Mouse (Mus musculus) forebrain, embryonic 15.5 days (tissue): ENCODE data around the gene Eif2b5. TPM values are rescaled to one million over a fixed set of nuclear protein-coding genes. Genes with fewer than 3 reads are reported as not detected.
"Not testable (repeated sequence)": the region's sequence is repeated elsewhere in the genome, so short reads cannot be mapped to it uniquely, and the experiment has no call there.

Experiments
- ATAC-seq: fragments of 200-750 bp; cut with Nextera tagmentation; replicated peaks from 2 replicates; pipeline ENCODE4 v1.8.0; 2017; ENCODE audit warnings: mild to moderate bottlenecking, moderate TSS enrichment, moderate library complexity
- H3K27ac ChIP-seq: fragments of 300-500 bp; sonication (generic); replicated peaks from 2 replicates; pipeline ENCODE4 v1.5.1; 2015; ENCODE audit warnings: mild to moderate bottlenecking, inconsistent platforms
- H3K27me3 ChIP-seq: fragments of 300-500 bp; sonication (generic); 2 replicates; pipeline ENCODE4 v1.6.1; 2015; ENCODE audit warnings: inconsistent platforms
- H3K36me3 ChIP-seq: fragments of 300-500 bp; sonication (generic); 2 replicates; pipeline ENCODE4 v1.6.1; 2015; ENCODE audit warnings: mild to moderate bottlenecking, inconsistent platforms
- H3K4me1 ChIP-seq: fragments of 300-500 bp; sonication (generic); 2 replicates; pipeline ENCODE4 v1.6.1; 2015; ENCODE audit warnings: inconsistent platforms
- H3K4me2 ChIP-seq: fragments of 300-500 bp; sonication (generic); replicated peaks from 2 replicates; pipeline ENCODE4 v1.6.1; 2015; ENCODE audit warnings: mild to moderate bottlenecking, inconsistent platforms
- H3K4me3 ChIP-seq: fragments of 300-500 bp; sonication (generic); 2 replicates; pipeline ENCODE4 v1.5.1; 2015; ENCODE audit warnings: mild to moderate bottlenecking, inconsistent platforms
- H3K9ac ChIP-seq: fragments of 300-500 bp; sonication (generic); replicated peaks from 2 replicates; pipeline ENCODE4 v1.6.1; 2015; ENCODE audit warnings: mild to moderate bottlenecking, inconsistent platforms
- H3K9me3 ChIP-seq: fragments of 300-500 bp; sonication (generic); 2 replicates; pipeline ENCODE4 v1.6.1; 2016; ENCODE audit warnings: inconsistent platforms
- WGBS: fragments of 180-500 bp; shearing (Covaris S2); methylation state at CpG from one replicate; pipeline ENCODE4 v1.1.7; 2015; ENCODE audit warnings: mixed read lengths; 5-methylcytosine and 5-hydroxymethylcytosine counted together
- polyA plus RNA-seq: library from polyadenylated mRNA; unstranded; fragments of >200 nt; fragmentation: Nextera tagmentation; extraction: Ambion mirVana; gene quantifications from 2 replicates; pipeline ENCODE4 v1.2.1, GENCODE M21; 2015

Eif2b5 gene
- polyA plus RNA-seq, 1 experiment from 2014 or later = 96.8 TPM

- ATAC-seq = peak; percentile 57; the same call in 1 of the 2 replicates
These were observed 21.3 kb upstream of the Eif2b5 start for GRCm38 (mm10) chr16:20477270-20477669.

GRCm38 (mm10) chr16:20478504-20478903 is 20.1 kb upstream of the Eif2b5 start:
- H3K9ac ChIP-seq = no peak overlapping the region
- no peaks in the 10 kb centered on the region for H3K9me3 ChIP-seq
- 76% methylated on average over 2 of the region's 2 CpGs for WGBS
- no peaks in the 10 kb centered on the region for H3K4me1 ChIP-seq
- no peaks in the 10 kb centered on the region for H3K27me3 ChIP-seq
- H3K4me3 ChIP-seq = no peak overlapping the region
- H3K27ac ChIP-seq = no peak overlapping the region
- ATAC-seq = no peak
- H3K36me3 ChIP-seq = no peaks in the 10 kb centered on the region
- H3K4me2 ChIP-seq = no peak overlapping the region

More at GRCm38 (mm10) chr16:20477270-20477669, 21.3 kb upstream of the Eif2b5 start:
- H3K4me1 ChIP-seq = no peaks in the 10 kb centered on the region
- no peak overlapping the region for H3K4me3 ChIP-seq
- H3K27ac ChIP-seq = no peak overlapping the region
- no peak overlapping the region for H3K9ac ChIP-seq
- 41% methylated on average over 3 of the region's 3 CpGs for WGBS
- no peak overlapping the region for H3K4me2 ChIP-seq
- H3K36me3 ChIP-seq = no peaks in the 10 kb centered on the region
- H3K27me3 ChIP-seq = no peaks in the 10 kb centered on the region
- no peaks in the 10 kb centered on the region for H3K9me3 ChIP-seq

- 94% methylated on average over 12 of the region's 12 CpGs for WGBS
These were observed 19.4 kb upstream of the Eif2b5 start for GRCm38 (mm10) chr16:20479026-20479760.

GRCm38 (mm10) chr16:20480115-20480514 is 18.5 kb upstream of the Eif2b5 start:
- H3K4me1 ChIP-seq = no peaks in the 10 kb centered on the region
- no peaks in the 10 kb centered on the region for H3K27me3 ChIP-seq
- ATAC-seq = no peak
- no peak overlapping the region for H3K9ac ChIP-seq
- H3K36me3 ChIP-seq = no peaks in the 10 kb centered on the region
- H3K4me2 ChIP-seq = no peak overlapping the region
- 26% methylated on average over 3 of the region's 3 CpGs for WGBS
- H3K4me3 ChIP-seq = no peak overlapping the region
- no peaks in the 10 kb centered on the region for H3K9me3 ChIP-seq
- no peak overlapping the region for H3K27ac ChIP-seq

More at GRCm38 (mm10) chr16:20479026-20479760, 19.4 kb upstream of the Eif2b5 start:
- H3K27ac ChIP-seq, H3K9ac ChIP-seq, ATAC-seq, H3K4me3 ChIP-seq, H3K9me3 ChIP-seq, H3K36me3 ChIP-seq, H3K4me1 ChIP-seq, H3K27me3 ChIP-seq, H3K4me2 ChIP-seq: not testable (repeated sequence)

- 75% methylated on average over 2 of the region's 2 CpGs for WGBS
- no peak for ATAC-seq
- Histone ChIP-seq H3K4me3 (no peak overlapping the region), H3K9me3 (no peaks in the 10 kb centered on the region), H3K4me1 (no peaks in the 10 kb centered on the region), H3K27ac (no peak overlapping the region), H3K36me3 (no peaks in the 10 kb centered on the region), H3K4me2 (no peak overlapping the region), H3K27me3 (no peaks in the 10 kb centered on the region), H3K9ac (no peak overlapping the region)
These were observed 16.9 kb upstream of the Eif2b5 start for GRCm38 (mm10) chr16:20481746-20482145.

GRCm38 (mm10) chr16:20483716-20484115 is 14.9 kb upstream of the Eif2b5 start:
- not testable (repeated sequence) for H3K27ac ChIP-seq, H3K4me3 ChIP-seq, H3K4me1 ChIP-seq, H3K9me3 ChIP-seq, H3K27me3 ChIP-seq, H3K4me2 ChIP-seq, H3K9ac ChIP-seq, ATAC-seq, H3K36me3 ChIP-seq
- 91% methylated on average over 7 of the region's 7 CpGs for WGBS

GRCm38 (mm10) chr16:20485061-20485460 is 13.6 kb upstream of the Eif2b5 start:
- Histone ChIP-seq H3K27ac (no peak overlapping the region), H3K36me3 (no peaks in the 10 kb centered on the region), H3K9me3 (no peaks in the 10 kb centered on the region), H3K27me3 (no peaks in the 10 kb centered on the region), H3K4me3 (no peak overlapping the region), H3K9ac (no peak overlapping the region), H3K4me2 (no peak overlapping the region), H3K4me1 (no peaks in the 10 kb centered on the region)
- 42% methylated on average over 4 of the region's 4 CpGs for WGBS
- ATAC-seq = no peak

- Histone ChIP-seq H3K9ac (no peak overlapping the region), H3K9me3 (no peaks in the 10 kb centered on the region), H3K4me2 (no peak overlapping the region), H3K4me1 (no peaks in the 10 kb centered on the region), H3K27ac (no peak overlapping the region), H3K4me3 (no peak overlapping the region), H3K27me3 (no peaks in the 10 kb centered on the region), H3K36me3 (no peaks in the 10 kb centered on the region)
- ATAC-seq = no peak
- WGBS = 44% methylated on average over 3 of the region's 3 CpGs
These were observed 12.6 kb upstream of the Eif2b5 start for GRCm38 (mm10) chr16:20486048-20486447.

- Histone ChIP-seq H3K27me3 (no peaks in the 10 kb centered on the region), H3K27ac (no peak overlapping the region), H3K36me3 (no peaks in the 10 kb centered on the region), H3K9me3 (no peaks in the 10 kb centered on the region), H3K4me3 (no peak overlapping the region), H3K4me1 (no peaks in the 10 kb centered on the region), H3K9ac (no peak overlapping the region), H3K4me2 (no peak overlapping the region)
- WGBS = 86% methylated on average over 1 of the region's 1 CpGs
- ATAC-seq = no peak
These were observed 10.5 kb upstream of the Eif2b5 start for GRCm38 (mm10) chr16:20488151-20488550.

- H3K4me1 ChIP-seq, H3K9ac ChIP-seq, H3K36me3 ChIP-seq, H3K4me2 ChIP-seq, H3K27me3 ChIP-seq, H3K27ac ChIP-seq, H3K9me3 ChIP-seq, H3K4me3 ChIP-seq, ATAC-seq: not testable (repeated sequence)
- 86% methylated on average over 9 of the region's 9 CpGs for WGBS
These were observed 9.9 kb upstream of the Eif2b5 start for GRCm38 (mm10) chr16:20488751-20489150.

- no peak overlapping the region for H3K27ac ChIP-seq
- H3K36me3 ChIP-seq = no peaks in the 10 kb centered on the region
- no peak overlapping the region for H3K4me2 ChIP-seq
- no peak for ATAC-seq
- H3K4me3 ChIP-seq = no peak overlapping the region
- H3K27me3 ChIP-seq = no peaks in the 10 kb centered on the region
- no peak overlapping the region for H3K9ac ChIP-seq
- H3K4me1 ChIP-seq = no peaks in the 10 kb centered on the region
- H3K9me3 ChIP-seq = no peaks in the 10 kb centered on the region
- 75% methylated on average over 2 of the region's 2 CpGs for WGBS
These were observed 9.4 kb upstream of the Eif2b5 start for GRCm38 (mm10) chr16:20489233-20489632.

- no peak overlapping the region for H3K4me2 ChIP-seq
- H3K4me1 ChIP-seq = no peaks in the 10 kb centered on the region
- H3K9ac ChIP-seq = no peak overlapping the region
- no peaks in the 10 kb centered on the region for H3K27me3 ChIP-seq
- H3K9me3 ChIP-seq = no peaks in the 10 kb centered on the region
- WGBS = 57% methylated on average over 2 of the region's 2 CpGs
- H3K4me3 ChIP-seq = no peak overlapping the region
- H3K36me3 ChIP-seq = no peaks in the 10 kb centered on the region
- ATAC-seq = no peak
- no peak overlapping the region for H3K27ac ChIP-seq
These were observed 8.0 kb upstream of the Eif2b5 start for GRCm38 (mm10) chr16:20490581-20490980.

GRCm38 (mm10) chr16:20491301-20491700 is 7.3 kb upstream of the Eif2b5 start:
- H3K4me1 ChIP-seq = no peaks in the 10 kb centered on the region
- 84% methylated on average over 2 of the region's 2 CpGs for WGBS
- no peaks in the 10 kb centered on the region for H3K9me3 ChIP-seq
- no peak overlapping the region for H3K27ac ChIP-seq
- ATAC-seq = no peak
- no peaks in the 10 kb centered on the region for H3K36me3 ChIP-seq
- H3K4me3 ChIP-seq = no peak overlapping the region
- H3K4me2 ChIP-seq = no peak overlapping the region
- H3K27me3 ChIP-seq = 0 out of 2 replicates have a peak, but pooled peaks cover 6% of the 10 kb centered on the region
- no peak overlapping the region for H3K9ac ChIP-seq
